Mouse (Mus musculus): Measurements from ENCODE around the gene Atg2b. TPM values are rescaled to one million over a fixed set of nuclear protein-coding genes. Genes with fewer than 3 reads are reported as not detected.

The Atg2b gene
- polyA plus RNA-seq, 1 experiment: 31.2 TPM

DNA sequence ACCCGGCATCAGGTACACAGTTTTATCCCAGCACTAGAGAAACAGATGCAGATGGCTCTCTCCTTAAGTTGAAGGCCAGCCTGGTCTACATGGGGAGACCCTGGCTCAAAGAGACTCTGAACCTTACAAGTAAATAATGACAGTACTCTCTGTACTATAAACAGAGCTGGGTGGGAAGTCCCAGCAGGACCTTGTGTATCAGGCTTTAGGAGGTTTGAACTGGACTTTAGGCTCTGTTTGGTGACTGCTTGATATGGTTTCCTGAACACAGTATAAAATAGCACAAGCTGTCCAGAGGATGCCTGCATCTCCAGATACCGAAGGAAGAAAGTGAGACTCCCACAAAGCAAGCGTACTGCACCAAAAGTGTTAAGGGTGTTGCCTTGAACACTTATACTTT, 1.8 kb upstream of the Atg2b start:
- Histone ChIP-seq H3K4me1 (ENCODE audit: control insufficient read depth, insufficient read depth, low read length) (peaks cover 3% of the 10 kb centered on the region; the same call in 1 of the 2 replicates), H3K27ac (ENCODE audit: insufficient read depth, low read length) (no peak overlapping the region), H3K4me3 (ENCODE audit: insufficient read depth, low read length) (no peak overlapping the region; the same call in 1 of the 2 replicates)
- no peak for TF ChIP-seq CTCF (IDR thresholded peaks at IDR 0.05; ENCODE audit: extremely low read depth, insufficient read depth, low read length)
- TF ChIP-seq POLR2A (IDR thresholded peaks at IDR 0.05; ENCODE audit: extremely low read depth, insufficient read depth, low read length): no peak

- Histone ChIP-seq H3K4me3 (ENCODE audit: insufficient read depth, low read length) (peak within 1 kb of the TSS; percentile 72), H3K27ac (ENCODE audit: insufficient read depth, low read length) (peak within 1 kb of the TSS; percentile 48), H3K4me1 (ENCODE audit: control insufficient read depth, insufficient read depth, low read length) (peaks cover 3% of the 10 kb centered on the region; the same call in 1 of the 2 replicates)
- TF ChIP-seq POLR2A (IDR thresholded peaks at IDR 0.05; ENCODE audit: extremely low read depth, insufficient read depth, low read length) (0 out of 2 replicates have a peak, but pooled peaks have one; percentile 27), CTCF (IDR thresholded peaks at IDR 0.05; ENCODE audit: extremely low read depth, insufficient read depth, low read length) (no peak)
These were observed 794 bp downstream of the Atg2b start, which contains the start of gene Gskip for GRCm38 (mm10) chr12:105683933-105684901. Gene Gskip, plus strand, starts transcription at chr12:105684829.

DNA sequence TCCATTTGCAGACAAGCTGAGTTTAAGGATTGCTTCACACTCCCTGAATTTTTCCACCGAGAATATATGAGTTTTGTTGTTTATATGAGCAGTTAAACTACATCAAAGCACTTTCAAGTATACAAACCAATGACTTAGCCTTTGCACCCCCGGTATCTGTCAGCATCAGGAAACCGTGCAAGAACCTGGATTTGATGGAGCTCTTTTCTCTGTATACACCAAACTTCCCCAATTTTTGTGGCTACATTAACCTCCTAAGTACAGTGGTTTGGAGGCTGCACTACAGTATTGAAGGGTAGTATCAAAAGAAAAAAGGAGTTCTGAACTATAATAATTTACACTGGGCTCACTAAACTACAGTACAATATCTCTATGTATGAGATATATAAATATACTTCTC, 6.2 kb downstream of the Atg2b start:
- H3K4me1 ChIP-seq (ENCODE audit: control insufficient read depth, insufficient read depth, low read length): peaks cover 3% of the 10 kb centered on the region; the same call in 1 of the 2 replicates
- no peak overlapping the region for H3K27ac ChIP-seq (ENCODE audit: insufficient read depth, low read length)
- no peak overlapping the region for H3K4me3 ChIP-seq (ENCODE audit: insufficient read depth, low read length)
- TF ChIP-seq CTCF (IDR thresholded peaks at IDR 0.05; ENCODE audit: extremely low read depth, insufficient read depth, low read length) (no peak), POLR2A (IDR thresholded peaks at IDR 0.05; ENCODE audit: extremely low read depth, insufficient read depth, low read length) (no peak)

- Histone ChIP-seq H3K27ac (ENCODE audit: insufficient read depth, low read length) (no peak overlapping the region), H3K4me1 (ENCODE audit: control insufficient read depth, insufficient read depth, low read length) (peaks cover 3% of the 10 kb centered on the region; the same call in 1 of the 2 replicates)
- no peak for TF ChIP-seq POLR2A (IDR thresholded peaks at IDR 0.05; ENCODE audit: extremely low read depth, insufficient read depth, low read length)
- no peak for TF ChIP-seq CTCF (IDR thresholded peaks at IDR 0.05; ENCODE audit: extremely low read depth, insufficient read depth, low read length)
These were observed 6.8 kb downstream of the Atg2b start for GRCm38 (mm10) chr12:105678211-105678610.

DNA sequence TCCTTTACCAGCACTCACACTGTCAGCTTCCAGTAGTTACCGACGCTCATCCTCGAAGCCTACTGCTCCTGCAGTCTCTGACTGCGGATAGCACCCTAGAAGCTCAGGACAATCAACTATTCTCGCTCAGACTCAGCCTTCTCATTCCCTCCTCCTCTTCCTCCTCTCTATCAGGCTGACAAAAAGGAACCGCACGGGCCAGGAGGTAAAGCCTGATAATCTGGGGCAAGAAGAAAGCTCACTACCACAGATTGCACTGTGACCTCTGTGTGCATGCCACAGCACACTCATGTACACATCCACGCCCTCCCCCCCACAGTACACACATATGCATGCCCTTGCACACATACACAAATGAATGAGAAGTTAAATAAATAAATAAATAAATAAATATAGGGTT, 8.7 kb downstream of the Atg2b start:
- H3K4me3 ChIP-seq (ENCODE audit: insufficient read depth, low read length): no peak overlapping the region
- TF ChIP-seq POLR2A (IDR thresholded peaks at IDR 0.05; ENCODE audit: extremely low read depth, insufficient read depth, low read length) (no peak), CTCF (IDR thresholded peaks at IDR 0.05; ENCODE audit: extremely low read depth, insufficient read depth, low read length) (no peak)

More at GRCm38 (mm10) chr12:105678211-105678610, 6.8 kb downstream of the Atg2b start:
- no peak overlapping the region for H3K4me3 ChIP-seq (ENCODE audit: insufficient read depth, low read length)

DNA sequence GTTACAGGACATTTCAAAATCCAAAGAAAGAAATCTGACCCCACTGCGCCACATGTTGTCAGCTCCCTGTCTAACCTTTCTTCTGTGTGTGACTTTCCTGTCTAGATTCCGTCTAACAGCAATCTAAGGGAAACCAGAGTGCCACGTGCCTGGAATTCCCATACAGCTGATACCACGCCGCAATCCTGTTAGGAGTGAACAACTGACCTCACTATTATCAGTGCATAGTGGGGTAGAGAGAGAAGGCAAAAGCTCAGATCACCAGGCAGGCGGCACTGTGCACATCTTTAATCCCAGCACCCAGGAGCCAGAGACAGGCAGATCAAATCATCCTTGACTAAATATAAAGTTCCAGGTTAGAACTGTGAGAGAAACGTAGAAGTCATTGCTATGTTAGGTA, 29.2 kb downstream of the Atg2b start:
- no peak overlapping the region for H3K4me3 ChIP-seq (ENCODE audit: insufficient read depth, low read length)

More for the DNA sequence above, 8.7 kb downstream of the Atg2b start:
- H3K27ac ChIP-seq (ENCODE audit: insufficient read depth, low read length): no peak overlapping the region
- H3K4me1 ChIP-seq (ENCODE audit: control insufficient read depth, insufficient read depth, low read length): no peaks in the 10 kb centered on the region

GRCm38 (mm10) chr12:105642770-105643321, 42.2 kb downstream of the Atg2b start:
- Histone ChIP-seq H3K27ac (ENCODE audit: insufficient read depth, low read length) (no peak overlapping the region), H3K4me3 (ENCODE audit: insufficient read depth, low read length) (no peak overlapping the region), H3K4me1 (ENCODE audit: control insufficient read depth, insufficient read depth, low read length) (no peaks in the 10 kb centered on the region)
- TF ChIP-seq POLR2A (IDR thresholded peaks at IDR 0.05; ENCODE audit: extremely low read depth, insufficient read depth, low read length): no peak
- no peak for TF ChIP-seq CTCF (IDR thresholded peaks at IDR 0.05; ENCODE audit: extremely low read depth, insufficient read depth, low read length)

More for the DNA sequence above, 29.2 kb downstream of the Atg2b start:
- no peak for TF ChIP-seq POLR2A (IDR thresholded peaks at IDR 0.05; ENCODE audit: extremely low read depth, insufficient read depth, low read length)
- TF ChIP-seq CTCF (IDR thresholded peaks at IDR 0.05; ENCODE audit: extremely low read depth, insufficient read depth, low read length): no peak
- Histone ChIP-seq H3K4me1 (ENCODE audit: control insufficient read depth, insufficient read depth, low read length) (no peaks in the 10 kb centered on the region), H3K27ac (ENCODE audit: insufficient read depth, low read length) (no peak overlapping the region)

DNA sequence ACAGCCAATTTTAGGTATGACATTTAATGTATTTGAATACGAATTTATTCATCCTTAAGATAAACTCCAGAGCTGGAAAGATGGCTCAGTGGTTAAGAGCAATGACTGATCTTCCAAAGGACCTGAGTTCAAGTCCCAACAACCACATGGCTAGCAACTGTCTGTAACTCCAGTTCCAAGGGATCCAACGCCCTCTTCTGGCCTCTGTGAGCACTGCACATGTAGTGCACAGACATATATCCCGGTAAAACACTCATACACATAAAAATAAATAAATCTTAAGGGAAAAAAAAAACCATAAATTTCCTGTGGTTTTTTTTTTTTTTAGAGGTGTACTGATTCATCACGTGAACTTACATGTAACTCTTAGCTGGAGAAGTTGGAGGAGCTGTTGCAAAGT, 47.5 kb downstream of the Atg2b start:
- no peak overlapping the region for H3K27ac ChIP-seq (ENCODE audit: insufficient read depth, low read length)
- no peak overlapping the region for H3K4me3 ChIP-seq (ENCODE audit: insufficient read depth, low read length)
- H3K4me1 ChIP-seq (ENCODE audit: control insufficient read depth, insufficient read depth, low read length): no peaks in the 10 kb centered on the region
- TF ChIP-seq POLR2A (IDR thresholded peaks at IDR 0.05; ENCODE audit: extremely low read depth, insufficient read depth, low read length): no peak
- no peak for TF ChIP-seq CTCF (IDR thresholded peaks at IDR 0.05; ENCODE audit: extremely low read depth, insufficient read depth, low read length)

DNA sequence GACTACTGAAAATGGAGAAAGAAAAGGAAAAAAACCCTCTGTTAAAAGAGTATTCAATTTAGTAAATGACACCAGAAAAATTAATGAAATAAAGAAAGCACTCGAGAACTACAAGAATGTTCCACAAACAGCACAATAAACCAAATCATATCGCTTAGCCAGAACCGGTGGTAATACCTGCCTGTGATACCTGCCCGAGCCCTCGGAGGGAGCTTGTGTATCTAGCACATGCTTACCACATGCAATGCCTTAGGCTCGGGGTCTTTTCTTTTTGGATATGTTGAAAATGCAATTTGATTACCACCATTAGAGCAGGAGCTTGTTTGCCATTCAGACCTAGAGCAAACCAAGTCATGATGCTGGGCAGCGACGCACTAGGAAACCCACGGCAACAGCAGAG, 48.5 kb downstream of the Atg2b start:
- TF ChIP-seq CTCF (IDR thresholded peaks at IDR 0.05; ENCODE audit: extremely low read depth, insufficient read depth, low read length) (no peak), POLR2A (IDR thresholded peaks at IDR 0.05; ENCODE audit: extremely low read depth, insufficient read depth, low read length) (no peak)
- Histone ChIP-seq H3K4me1 (ENCODE audit: control insufficient read depth, insufficient read depth, low read length) (no peaks in the 10 kb centered on the region), H3K4me3 (ENCODE audit: insufficient read depth, low read length) (no peak overlapping the region), H3K27ac (ENCODE audit: insufficient read depth, low read length) (no peak overlapping the region)

Data from cortical plate, adult 2 months (tissue).